Mouse (Mus musculus) macrophage (primary cell): ENCODE data around the gene Muc3a. TPM values are rescaled to one million over a fixed set of nuclear protein-coding genes. Genes with fewer than 3 reads are reported as not detected.

Experiments
- H3K27ac ChIP-seq: fragments of 350-480 bp; formaldehyde crosslinking; 2 replicates; pipeline ENCODE4 v1.9.0; 2021
- H3K36me3 ChIP-seq: fragments of 350-480 bp; formaldehyde crosslinking; 2 replicates; pipeline ENCODE4 v1.9.0; 2021; ENCODE audit errors: inconsistent target
- H3K4me3 ChIP-seq: fragments of 350-480 bp; formaldehyde crosslinking; 2 replicates; pipeline ENCODE4 v1.9.0; 2021; ENCODE audit errors: inconsistent target
- H3K79me2 ChIP-seq: fragments of 350-480 bp; formaldehyde crosslinking; 2 replicates; pipeline ENCODE4 v1.9.0; 2021; ENCODE audit errors: inconsistent target
- whole genome bisulfite sequencing: methylation state at CpG from one replicate; pipeline ENCODE4 v1.1.7; 2026; ENCODE audit warnings: inconsistent platforms; ENCODE audit not compliant: missing documents; 5-methylcytosine and 5-hydroxymethylcytosine counted together
- polyA plus RNA-seq: library from polyadenylated mRNA; stranded (reverse); fragments of 250-400 nt; gene quantifications from 3 replicates; pipeline ENCODE4 v1.2.4, GENCODE M21; 2018; ENCODE audit warnings: inconsistent platforms
- total RNA-seq, 78 experiments: library from RNA; depleted of rRNA; stranded (reverse); fragments of 250-400 nt; gene quantifications; 1 replicate in 9 of 78; 2 replicates in 24 of 78; 3 replicates in 43 of 78; 4 replicates in 2 of 78; pipeline ENCODE4 v1.2.4; 2018; ENCODE audit warnings: inconsistent platforms in 56 of 78

The Muc3a gene
- not detected for total RNA-seq (2018; cell fraction: chromatin; rRNA removed)
- total RNA-seq (2018; cell fraction: cytosol; rRNA removed): not detected
- total RNA-seq (2018; cell fraction: nucleus; rRNA removed): not detected
- not detected in 3 replicates for polyA plus RNA-seq

DNA sequence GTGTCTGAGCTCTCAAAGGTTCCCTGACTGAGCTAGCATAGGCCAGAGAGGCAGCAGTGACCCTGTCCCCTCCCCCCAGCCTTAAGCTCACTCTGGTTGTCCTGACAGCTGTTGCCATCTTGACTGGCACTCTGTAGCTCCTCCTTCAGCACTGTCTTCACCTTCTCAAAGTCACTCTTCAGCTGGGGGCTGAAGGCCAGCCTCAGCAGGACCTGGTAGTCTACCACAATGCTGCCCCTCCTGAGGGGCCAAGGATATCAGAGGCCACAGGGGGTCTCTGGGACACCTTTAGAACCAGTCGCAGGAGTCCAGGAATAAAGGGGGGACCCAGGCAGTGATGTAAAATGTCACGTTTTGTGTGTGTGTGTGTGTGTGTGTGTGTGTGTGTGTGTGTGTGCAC is at the start of gene Muc3a:
TSS of gene Muc3a (minus strand) at position 101 of the 400 bp plus-strand sequence.
- no peak within 1 kb of the TSS for H3K4me3 ChIP-seq
- 100% methylated on average over 2 of the region's 2 CpGs for WGBS
- no peak within 1 kb of the TSS for H3K27ac ChIP-seq
- no peaks in the 10 kb centered on the region for H3K36me3 ChIP-seq
- no peaks in the 10 kb centered on the region for H3K79me2 ChIP-seq

- 46% methylated on average over 17 of the region's 17 CpGs for WGBS
- Histone ChIP-seq H3K36me3 (no peaks in the 10 kb centered on the region), H3K4me3 (no peak overlapping the region)
Observed at GRCm38 (mm10) chr5:137211114-137211829, 917 bp downstream of the Muc3a start.

DNA sequence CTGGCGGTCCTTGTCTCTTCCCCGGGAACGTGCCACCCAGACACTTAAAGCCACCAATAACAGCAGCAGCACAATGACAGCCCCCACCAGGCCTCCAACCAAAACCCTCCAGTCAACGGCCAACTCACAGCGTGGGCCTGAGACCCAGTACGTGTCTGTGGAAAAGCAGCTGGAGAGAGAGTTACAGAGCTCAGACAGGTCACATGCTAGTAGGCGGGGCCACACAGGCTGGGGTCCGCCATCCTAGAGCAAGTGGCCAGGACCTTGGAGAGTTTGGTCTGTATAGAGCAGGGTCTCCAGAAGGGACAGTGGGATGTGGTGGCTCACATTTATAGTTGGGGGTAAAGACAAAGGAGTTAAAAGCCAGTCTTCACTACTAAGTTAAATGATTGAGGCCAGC is 1.5 kb downstream of the Muc3a start:
- 92% methylated on average over 8 of the region's 8 CpGs for WGBS
- Histone ChIP-seq H3K79me2 (no peaks in the 10 kb centered on the region), H3K27ac (no peak overlapping the region), H3K36me3 (no peaks in the 10 kb centered on the region), H3K4me3 (no peak overlapping the region)

More at GRCm38 (mm10) chr5:137211114-137211829, 917 bp downstream of the Muc3a start:
- no peak overlapping the region for H3K27ac ChIP-seq
- no peaks in the 10 kb centered on the region for H3K79me2 ChIP-seq

GRCm38 (mm10) chr5:137205301-137205700 is 6.9 kb downstream of the Muc3a start:
- Histone ChIP-seq H3K27ac (no peak overlapping the region), H3K4me3 (no peak overlapping the region), H3K36me3 (no peaks in the 10 kb centered on the region), H3K79me2 (no peaks in the 10 kb centered on the region)
- WGBS: 65% methylated on average over 3 of the region's 3 CpGs

DNA sequence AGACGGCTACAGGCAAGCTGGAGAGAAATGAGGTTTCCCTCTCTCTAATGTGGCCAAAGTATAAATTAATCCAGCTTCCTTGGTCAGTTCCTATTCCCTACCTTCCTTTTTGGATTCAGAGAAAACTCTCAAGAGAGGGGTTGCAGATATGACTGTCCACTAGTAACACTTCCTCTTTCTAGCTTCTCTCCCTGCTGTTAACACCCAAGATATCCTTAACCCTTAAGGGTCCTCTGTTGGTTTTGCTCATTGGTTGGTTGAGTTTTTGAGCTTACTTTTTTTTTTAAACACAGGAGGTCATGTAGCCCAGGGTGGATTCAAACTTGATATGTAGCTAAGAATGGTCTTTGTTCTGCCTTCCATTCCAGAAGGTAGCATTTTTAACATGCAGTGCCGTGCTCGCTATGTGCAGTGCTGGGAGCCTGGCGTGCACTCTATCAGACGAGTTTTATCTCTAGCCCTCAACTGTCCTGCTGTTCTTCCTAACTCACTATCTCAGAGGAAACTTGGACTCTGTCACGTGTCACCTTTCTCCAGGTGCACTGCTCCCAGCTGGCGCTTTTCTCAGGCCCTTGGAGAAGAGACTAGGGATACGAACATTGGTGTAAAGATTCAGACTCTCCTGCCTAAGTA is 17.6 kb downstream of the Muc3a start:
- H3K27ac ChIP-seq: no peak overlapping the region
- H3K36me3 ChIP-seq: no peaks in the 10 kb centered on the region
- H3K79me2 ChIP-seq: no peaks in the 10 kb centered on the region
- H3K4me3 ChIP-seq: no peak overlapping the region
- 76% methylated on average over 8 of the region's 8 CpGs for WGBS

DNA sequence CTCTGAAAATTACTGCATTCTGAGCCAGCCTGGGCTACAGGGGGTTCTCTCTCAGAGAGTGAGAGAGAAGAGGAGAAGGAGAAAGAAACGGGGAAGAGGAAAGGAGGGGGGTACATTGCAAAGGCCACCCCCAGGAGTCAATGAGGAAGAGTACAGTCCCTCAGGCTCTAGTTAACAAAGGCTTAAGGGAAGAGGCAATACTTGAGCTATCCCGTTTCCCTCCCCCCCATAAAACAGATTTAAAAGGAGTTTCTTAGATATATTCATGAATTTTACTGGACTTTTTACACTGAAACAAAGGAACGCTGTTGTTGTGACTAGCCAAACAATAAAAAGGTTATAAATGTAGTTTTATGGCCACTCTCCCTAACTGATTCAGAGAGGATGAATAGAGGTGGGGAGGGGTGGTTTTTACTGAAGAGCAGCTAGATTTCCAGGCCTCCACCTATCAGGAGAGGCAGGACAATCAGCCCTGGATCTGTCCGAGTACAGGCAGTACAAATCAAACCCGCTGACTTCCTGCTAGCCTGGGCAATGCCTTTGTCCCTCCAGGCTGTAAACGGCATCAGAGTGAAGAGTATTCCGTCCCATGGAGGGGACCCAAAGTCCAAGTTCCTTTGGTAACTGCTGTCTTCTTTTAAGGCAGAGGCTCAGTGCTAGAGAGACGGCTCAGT is 18.8 kb downstream of the Muc3a start:
- H3K27ac ChIP-seq: no peak overlapping the region
- no peak overlapping the region for H3K4me3 ChIP-seq
- no peaks in the 10 kb centered on the region for H3K36me3 ChIP-seq
- 80% methylated on average over 8 of the region's 8 CpGs for WGBS
- H3K79me2 ChIP-seq: no peaks in the 10 kb centered on the region

DNA sequence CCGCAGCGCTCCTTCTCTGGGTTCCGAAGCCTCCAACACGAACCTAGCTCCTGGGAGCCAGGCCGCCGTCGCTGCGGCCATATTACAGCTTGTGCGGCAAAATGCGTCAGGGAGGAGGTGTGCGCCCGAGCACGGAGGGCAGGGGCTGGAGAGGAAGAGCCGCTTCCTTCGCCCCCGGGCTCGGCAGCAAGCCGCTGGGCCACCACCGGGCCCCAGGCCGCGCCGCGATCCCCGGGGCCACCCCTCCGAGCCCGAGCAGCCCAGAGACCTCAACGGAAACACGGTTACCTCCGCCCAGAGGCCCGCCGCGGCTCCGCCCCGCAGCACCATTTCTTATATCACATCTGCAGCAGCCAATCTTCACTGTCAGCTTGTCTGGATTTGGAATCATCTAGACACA is 22.9 kb downstream of the Muc3a start:
- Histone ChIP-seq H3K27ac (no peak overlapping the region), H3K4me3 (no peak overlapping the region), H3K36me3 (no peaks in the 10 kb centered on the region), H3K79me2 (no peaks in the 10 kb centered on the region)
- WGBS: 3% methylated on average over 34 of the region's 34 CpGs

DNA sequence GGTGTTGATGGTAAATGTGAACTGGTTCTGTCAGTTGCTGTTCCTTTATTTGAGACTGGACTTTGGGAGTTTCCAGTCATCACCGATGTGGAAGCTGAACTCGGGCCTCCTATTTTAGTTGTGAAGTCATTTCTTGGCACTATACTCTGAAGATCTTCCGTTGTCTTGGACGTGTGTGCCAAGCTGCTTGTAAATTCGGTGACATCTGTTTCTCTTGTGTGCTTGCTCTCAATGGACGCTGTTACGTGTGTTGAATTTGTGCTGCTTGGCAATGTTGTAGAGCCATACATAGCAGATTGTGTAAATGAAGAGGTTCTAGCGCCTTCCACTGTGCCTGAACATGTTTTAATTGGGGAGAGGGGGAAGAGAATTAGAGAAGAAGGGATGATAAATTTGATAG is 26.8 kb downstream of the Muc3a start:
- H3K79me2 ChIP-seq: no peaks in the 10 kb centered on the region
- H3K27ac ChIP-seq: no peak overlapping the region
- no peaks in the 10 kb centered on the region for H3K36me3 ChIP-seq
- 95% methylated on average over 8 of the region's 8 CpGs for WGBS
- no peak overlapping the region for H3K4me3 ChIP-seq

GRCm38 (mm10) chr5:137179646-137180374 is 32.4 kb downstream of the Muc3a start:
- WGBS: 48% methylated on average over 8 of the region's 8 CpGs
- no peak overlapping the region for H3K27ac ChIP-seq
- H3K4me3 ChIP-seq: no peak overlapping the region
- no peaks in the 10 kb centered on the region for H3K36me3 ChIP-seq
- H3K79me2 ChIP-seq: no peaks in the 10 kb centered on the region

DNA sequence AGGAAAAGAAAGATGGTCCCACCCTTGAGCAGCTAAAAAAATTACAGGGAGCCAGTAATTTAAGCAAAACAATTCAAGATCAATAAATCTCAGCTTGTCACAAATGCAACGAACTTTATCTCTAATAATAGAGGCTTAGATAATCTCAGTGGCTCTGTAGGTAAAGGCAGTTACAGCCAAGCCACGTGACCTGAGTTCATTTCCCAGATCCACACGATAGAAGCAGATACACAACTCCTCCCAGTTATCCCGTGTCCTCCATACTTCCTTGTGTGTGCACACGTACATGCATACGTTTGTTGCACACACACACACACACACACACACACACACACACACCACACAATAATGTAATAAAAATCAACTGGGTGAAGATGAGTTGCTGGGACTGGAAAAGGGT is 38.2 kb downstream of the Muc3a start:
- no peak overlapping the region for H3K4me3 ChIP-seq
- no peak overlapping the region for H3K27ac ChIP-seq
- H3K36me3 ChIP-seq: no peaks in the 10 kb centered on the region
- WGBS: 83% methylated on average over 5 of the region's 6 CpGs
- no peaks in the 10 kb centered on the region for H3K79me2 ChIP-seq

- Histone ChIP-seq H3K36me3 (no peaks in the 10 kb centered on the region), H3K27ac (no peak overlapping the region), H3K79me2 (no peaks in the 10 kb centered on the region), H3K4me3 (no peak overlapping the region)
- WGBS: 29% methylated on average over 1 of the region's 1 CpGs
Observed at GRCm38 (mm10) chr5:137172591-137172990, 39.6 kb downstream of the Muc3a start.

DNA sequence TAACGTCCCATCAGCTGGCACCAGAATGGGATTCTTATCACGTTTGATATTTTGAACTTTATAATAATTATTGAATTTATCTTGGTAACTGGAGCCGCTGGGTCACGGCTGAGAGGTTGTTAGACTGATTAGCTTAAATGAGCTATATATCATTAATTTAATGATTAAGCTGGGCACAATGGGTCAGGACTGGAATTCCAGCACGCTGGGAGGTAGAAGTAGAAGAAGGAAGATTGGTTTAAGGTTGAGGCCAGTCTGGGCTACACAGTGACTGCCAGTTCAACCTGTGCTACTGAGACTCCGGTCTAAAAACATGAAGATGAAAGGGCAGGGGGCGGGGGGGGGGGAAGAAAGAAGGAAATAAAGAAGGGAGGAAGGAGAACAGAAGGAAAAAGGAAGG is 40.7 kb downstream of the Muc3a start:
- WGBS: 89% methylated on average over 7 of the region's 7 CpGs
- no peak overlapping the region for H3K4me3 ChIP-seq
- H3K27ac ChIP-seq: no peak overlapping the region
- H3K79me2 ChIP-seq: no peaks in the 10 kb centered on the region
- no peaks in the 10 kb centered on the region for H3K36me3 ChIP-seq

GRCm38 (mm10) chr5:137170836-137171380 is 41.3 kb downstream of the Muc3a start:
- 72% methylated on average over 9 of the region's 9 CpGs for WGBS
- H3K27ac ChIP-seq: no peak overlapping the region
- no peaks in the 10 kb centered on the region for H3K79me2 ChIP-seq
- H3K4me3 ChIP-seq: no peak overlapping the region
- H3K36me3 ChIP-seq: no peaks in the 10 kb centered on the region

DNA sequence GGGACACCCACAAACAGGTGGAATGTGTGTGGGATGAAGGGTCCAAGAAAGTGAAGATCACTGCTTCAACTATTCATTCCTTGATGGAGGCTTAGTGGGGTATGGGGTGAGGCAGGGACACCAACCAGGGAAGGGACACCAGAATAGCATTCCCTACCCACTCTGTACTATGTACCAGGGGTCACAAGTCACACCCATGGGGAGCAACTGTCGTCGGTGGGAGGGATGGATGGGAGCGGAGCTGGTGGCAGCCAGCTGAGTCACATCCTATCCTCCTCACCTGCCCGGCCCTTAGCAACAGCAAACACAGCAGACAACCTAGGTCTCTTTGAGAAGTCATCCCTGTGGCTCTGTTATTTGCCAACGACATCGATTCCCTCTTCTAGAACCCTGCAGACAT is 44.6 kb downstream of the Muc3a start:
- Histone ChIP-seq H3K79me2 (no peaks in the 10 kb centered on the region), H3K4me3 (no peak overlapping the region), H3K36me3 (no peaks in the 10 kb centered on the region), H3K27ac (no peak overlapping the region)
- WGBS: 74% methylated on average over 6 of the region's 6 CpGs
